Mouse (Mus musculus): ENCODE measurements around the gene Dgat2l6. TPM values are rescaled to one million over a fixed set of nuclear protein-coding genes. Genes with fewer than 3 reads are reported as not detected.

The Dgat2l6 gene
- polyA plus RNA-seq (2016; fragmentation: Nextera tagmentation; extraction: Ambion mirVana): not detected in 2 replicates

- DNase-seq (ENCODE audit: low spot score): no peak
- H3K27ac ChIP-seq: no peak within 1 kb of the TSS
- 80% methylated on average over 4 of the region's 4 CpGs for WGBS
- H3K4me1 ChIP-seq: no peaks in the 10 kb centered on the region
- H3K4me3 ChIP-seq: no peak within 1 kb of the TSS
- H3K9me3 ChIP-seq: no peaks in the 10 kb centered on the region
- H3K27me3 ChIP-seq (ENCODE audit: insufficient read depth, poor library complexity, severe bottlenecking): 0 out of 2 replicates have a peak, but pooled peaks cover 6% of the 10 kb centered on the region
- H3K36me3 ChIP-seq: no peaks in the 10 kb centered on the region
Observed at GRCm38 (mm10) chrX:100524471-100524870, at the start of gene Dgat2l6. Gene Dgat2l6, plus strand, starts transcription at chrX:100524838.

GRCm38 (mm10) chrX:100475569-100476223 is 48.9 kb upstream of the Dgat2l6 start:
- peaks cover 4% of the 10 kb centered on the region; the same call in 1 of the 2 replicates for H3K27me3 ChIP-seq (ENCODE audit: insufficient read depth, poor library complexity, severe bottlenecking)
- H3K4me1 ChIP-seq: no peaks in the 10 kb centered on the region
- H3K36me3 ChIP-seq: no peaks in the 10 kb centered on the region
- no peak overlapping the region for H3K4me3 ChIP-seq
- H3K27ac ChIP-seq: no peak overlapping the region
- H3K9me3 ChIP-seq: no peaks in the 10 kb centered on the region
- WGBS: 63% methylated on average over 4 of the region's 4 CpGs
- no peak for DNase-seq (ENCODE audit: low spot score)

GRCm38 (mm10) chrX:100480317-100480716 is 44.3 kb upstream of the Dgat2l6 start:
- H3K27ac ChIP-seq: no peak overlapping the region
- H3K36me3 ChIP-seq: no peaks in the 10 kb centered on the region
- DNase-seq (ENCODE audit: low spot score): peak; percentile 78
- H3K4me1 ChIP-seq: no peaks in the 10 kb centered on the region
- no peaks in the 10 kb centered on the region for H3K27me3 ChIP-seq (ENCODE audit: insufficient read depth, poor library complexity, severe bottlenecking)
- H3K9me3 ChIP-seq: no peaks in the 10 kb centered on the region
- WGBS: 29% methylated on average over 3 of the region's 3 CpGs
- H3K4me3 ChIP-seq: no peak overlapping the region

- 12% methylated on average over 22 of the region's 22 CpGs for WGBS
- Histone ChIP-seq H3K9me3 (no peaks in the 10 kb centered on the region), H3K4me1 (no peaks in the 10 kb centered on the region), H3K27me3 (ENCODE audit: insufficient read depth, poor library complexity, severe bottlenecking) (peaks cover 12% of the 10 kb centered on the region; the same call in 1 of the 2 replicates), H3K36me3 (peaks cover 4% of the 10 kb centered on the region; the same call in 1 of the 2 replicates), H3K4me3 (peak overlapping the region; percentile 65), H3K27ac (peak overlapping the region; percentile 36; the same call in 1 of the 2 replicates)
- no peak for DNase-seq (ENCODE audit: low spot score)
Observed at GRCm38 (mm10) chrX:100493500-100494067, 31.1 kb upstream of the Dgat2l6 start.

GRCm38 (mm10) chrX:100494068-100494978 is 30.3 kb upstream of the Dgat2l6 start, which contains the start of gene Igbp1:
Gene Igbp1, plus strand, starts transcription at chrX:100494291.
- H3K9me3 ChIP-seq: no peaks in the 10 kb centered on the region
- peaks cover 12% of the 10 kb centered on the region; the same call in 1 of the 2 replicates for H3K27me3 ChIP-seq (ENCODE audit: insufficient read depth, poor library complexity, severe bottlenecking)
- no peaks in the 10 kb centered on the region for H3K4me1 ChIP-seq
- H3K36me3 ChIP-seq: peaks cover 8% of the 10 kb centered on the region; the same call in 1 of the 2 replicates
- peak; percentile 95 for DNase-seq (ENCODE audit: low spot score)
- H3K27ac ChIP-seq: peak within 1 kb of the TSS; percentile 81
- H3K4me3 ChIP-seq: peak within 1 kb of the TSS; percentile 65
- 15% methylated on average over 32 of the region's 32 CpGs for WGBS

- no peak overlapping the region for H3K27ac ChIP-seq
- DNase-seq (ENCODE audit: low spot score): no peak
- no peak overlapping the region for H3K4me3 ChIP-seq
- no peaks in the 10 kb centered on the region for H3K9me3 ChIP-seq
- 88% methylated on average over 5 of the region's 5 CpGs for WGBS
- H3K27me3 ChIP-seq (ENCODE audit: insufficient read depth, poor library complexity, severe bottlenecking): no peaks in the 10 kb centered on the region
- H3K4me1 ChIP-seq: no peaks in the 10 kb centered on the region
- 0 out of 2 replicates have a peak, but pooled peaks cover 2% of the 10 kb centered on the region for H3K36me3 ChIP-seq
Observed at GRCm38 (mm10) chrX:100504175-100504851, 20.3 kb upstream of the Dgat2l6 start.

GRCm38 (mm10) chrX:100508164-100508563 is 16.5 kb upstream of the Dgat2l6 start:
- H3K4me3 ChIP-seq: no peak overlapping the region
- H3K4me1 ChIP-seq: no peaks in the 10 kb centered on the region
- WGBS: 86% methylated on average over 4 of the region's 4 CpGs
- 0 out of 2 replicates have a peak, but pooled peaks cover 2% of the 10 kb centered on the region for H3K36me3 ChIP-seq
- no peak for DNase-seq (ENCODE audit: low spot score)
- no peaks in the 10 kb centered on the region for H3K9me3 ChIP-seq
- H3K27ac ChIP-seq: no peak overlapping the region
- H3K27me3 ChIP-seq (ENCODE audit: insufficient read depth, poor library complexity, severe bottlenecking): no peaks in the 10 kb centered on the region

GRCm38 (mm10) chrX:100509921-100510320 is 14.7 kb upstream of the Dgat2l6 start:
- no peak overlapping the region for H3K27ac ChIP-seq
- no peaks in the 10 kb centered on the region for H3K9me3 ChIP-seq
- DNase-seq (ENCODE audit: low spot score): no peak
- H3K36me3 ChIP-seq: 0 out of 2 replicates have a peak, but pooled peaks cover 2% of the 10 kb centered on the region
- no peak overlapping the region for H3K4me3 ChIP-seq
- H3K27me3 ChIP-seq (ENCODE audit: insufficient read depth, poor library complexity, severe bottlenecking): no peaks in the 10 kb centered on the region
- H3K4me1 ChIP-seq: no peaks in the 10 kb centered on the region
- WGBS: 83% methylated on average over 3 of the region's 3 CpGs

GRCm38 (mm10) chrX:100516683-100517082 is 8.0 kb upstream of the Dgat2l6 start:
- H3K4me1 ChIP-seq: no peaks in the 10 kb centered on the region
- no peak overlapping the region for H3K27ac ChIP-seq
- DNase-seq (ENCODE audit: low spot score): no peak
- H3K36me3 ChIP-seq: peaks cover 16% of the 10 kb centered on the region
- H3K4me3 ChIP-seq: no peak overlapping the region
- WGBS: 83% methylated on average over 3 of the region's 3 CpGs
- H3K9me3 ChIP-seq: no peaks in the 10 kb centered on the region
- H3K27me3 ChIP-seq (ENCODE audit: insufficient read depth, poor library complexity, severe bottlenecking): peaks cover 3% of the 10 kb centered on the region; the same call in 1 of the 2 replicates

- peaks cover 3% of the 10 kb centered on the region; the same call in 1 of the 2 replicates for H3K27me3 ChIP-seq (ENCODE audit: insufficient read depth, poor library complexity, severe bottlenecking)
- 90% methylated on average over 6 of the region's 6 CpGs for WGBS
- no peak for DNase-seq (ENCODE audit: low spot score)
- H3K4me3 ChIP-seq: no peak overlapping the region
- no peak overlapping the region for H3K27ac ChIP-seq
- no peaks in the 10 kb centered on the region for H3K9me3 ChIP-seq
- H3K4me1 ChIP-seq: no peaks in the 10 kb centered on the region
- H3K36me3 ChIP-seq: peaks cover 16% of the 10 kb centered on the region
Observed at GRCm38 (mm10) chrX:100517626-100518025, 7.0 kb upstream of the Dgat2l6 start.

GRCm38 (mm10) chrX:100518532-100518931 is 6.1 kb upstream of the Dgat2l6 start:
- no peaks in the 10 kb centered on the region for H3K4me1 ChIP-seq
- H3K27ac ChIP-seq: no peak overlapping the region
- H3K27me3 ChIP-seq (ENCODE audit: insufficient read depth, poor library complexity, severe bottlenecking): peaks cover 3% of the 10 kb centered on the region; the same call in 1 of the 2 replicates
- H3K4me3 ChIP-seq: no peak overlapping the region
- 86% methylated on average over 2 of the region's 2 CpGs for WGBS
- H3K9me3 ChIP-seq: no peaks in the 10 kb centered on the region
- DNase-seq (ENCODE audit: low spot score): no peak
- H3K36me3 ChIP-seq: peaks cover 16% of the 10 kb centered on the region

GRCm38 (mm10) chrX:100556026-100556425 is 31.4 kb downstream of the Dgat2l6 start:
- H3K27me3 ChIP-seq (ENCODE audit: insufficient read depth, poor library complexity, severe bottlenecking): 0 out of 2 replicates have a peak, but pooled peaks cover 5% of the 10 kb centered on the region
- WGBS: 69% methylated on average over 3 of the region's 3 CpGs
- H3K4me3 ChIP-seq: no peak overlapping the region
- no peaks in the 10 kb centered on the region for H3K4me1 ChIP-seq
- H3K27ac ChIP-seq: no peak overlapping the region
- no peak for DNase-seq (ENCODE audit: low spot score)
- H3K9me3 ChIP-seq: no peaks in the 10 kb centered on the region
- H3K36me3 ChIP-seq: no peaks in the 10 kb centered on the region

Data from heart, embryonic 10.5 days (tissue).